Mouse (Mus musculus) spleen, adult 2 months (tissue): ENCODE results near the gene Szrd1.

Experiments
- CTCF ChIP-seq: fragments of 200-500 bp; IDR thresholded peaks from 2 replicates; pipeline ENCODE4 v1.5.1; 2011; ENCODE audit warnings: mild to moderate bottlenecking, inconsistent platforms; ENCODE audit not compliant: insufficient read depth, insufficient read length, insufficient replicate concordance; ENCODE audit errors: extremely low read depth
- POLR2A ChIP-seq: fragments of 200-500 bp; IDR thresholded peaks from 2 replicates; pipeline ENCODE4 v1.6.1; 2011; ENCODE audit warnings: low read depth, low read length, inconsistent platforms

- TF ChIP-seq POLR2A (no peak), CTCF (no peak)
These were observed 5.5 kb downstream of the Szrd1 start for GRCm38 (mm10) chr4:141134031-141134441.
